Mouse (Mus musculus) neural tube, embryonic 12.5 days (tissue): ENCODE results near the gene Sgca. TPM values are rescaled to one million over a fixed set of nuclear protein-coding genes. Genes with fewer than 3 reads are reported as not detected.

ENCODE experiments used
- ATAC-seq: fragments of 200-750 bp; cut with Nextera tagmentation; 2 replicates; pipeline ENCODE4 v1.8.0; 2017; ENCODE audit warnings: low read depth, mild to moderate bottlenecking, moderate TSS enrichment, moderate library complexity; ENCODE audit not compliant: low FRiP score
- H3K27ac ChIP-seq: fragments of 300-500 bp; sonication (generic); 2 replicates; pipeline ENCODE4 v1.5.1; 2016
- H3K27me3 ChIP-seq: fragments of 300-500 bp; sonication (generic); replicated peaks from 2 replicates; pipeline ENCODE4 v1.6.1; 2016; ENCODE audit warnings: mild to moderate bottlenecking
- H3K36me3 ChIP-seq: fragments of 300-500 bp; sonication (generic); 2 replicates; pipeline ENCODE4 v1.6.1; 2016; ENCODE audit warnings: mild to moderate bottlenecking
- H3K4me1 ChIP-seq: fragments of 300-500 bp; sonication (generic); 2 replicates; pipeline ENCODE4 v1.6.1; 2016
- H3K4me2 ChIP-seq: fragments of 300-500 bp; sonication (generic); replicated peaks from 2 replicates; pipeline ENCODE4 v1.6.1; 2016; ENCODE audit warnings: mild to moderate bottlenecking
- H3K4me3 ChIP-seq: fragments of 300-500 bp; sonication (generic); 2 replicates; pipeline ENCODE4 v1.5.1; 2016
- H3K9ac ChIP-seq: fragments of 300-500 bp; sonication (generic); 2 replicates; pipeline ENCODE4 v1.6.1; 2016; ENCODE audit warnings: mild to moderate bottlenecking
- H3K9me3 ChIP-seq: fragments of 300-500 bp; sonication (generic); 2 replicates; pipeline ENCODE4 v1.6.1; 2016; ENCODE audit warnings: mild to moderate bottlenecking
- WGBS: fragments of 180-500 bp; shearing (Covaris S2); methylation state at CpG from one replicate; pipeline ENCODE4 v1.1.7; 2016; 5-methylcytosine and 5-hydroxymethylcytosine counted together
- polyA plus RNA-seq: library from polyadenylated mRNA; unstranded; fragments of >200 nt; fragmentation: Nextera tagmentation; extraction: Ambion mirVana; gene quantifications from 2 replicates; pipeline ENCODE4 v1.2.1, GENCODE M21; 2016

The Sgca gene
- polyA plus RNA-seq, 1 experiment from 2014 or later, result 0.90 TPM

DNA sequence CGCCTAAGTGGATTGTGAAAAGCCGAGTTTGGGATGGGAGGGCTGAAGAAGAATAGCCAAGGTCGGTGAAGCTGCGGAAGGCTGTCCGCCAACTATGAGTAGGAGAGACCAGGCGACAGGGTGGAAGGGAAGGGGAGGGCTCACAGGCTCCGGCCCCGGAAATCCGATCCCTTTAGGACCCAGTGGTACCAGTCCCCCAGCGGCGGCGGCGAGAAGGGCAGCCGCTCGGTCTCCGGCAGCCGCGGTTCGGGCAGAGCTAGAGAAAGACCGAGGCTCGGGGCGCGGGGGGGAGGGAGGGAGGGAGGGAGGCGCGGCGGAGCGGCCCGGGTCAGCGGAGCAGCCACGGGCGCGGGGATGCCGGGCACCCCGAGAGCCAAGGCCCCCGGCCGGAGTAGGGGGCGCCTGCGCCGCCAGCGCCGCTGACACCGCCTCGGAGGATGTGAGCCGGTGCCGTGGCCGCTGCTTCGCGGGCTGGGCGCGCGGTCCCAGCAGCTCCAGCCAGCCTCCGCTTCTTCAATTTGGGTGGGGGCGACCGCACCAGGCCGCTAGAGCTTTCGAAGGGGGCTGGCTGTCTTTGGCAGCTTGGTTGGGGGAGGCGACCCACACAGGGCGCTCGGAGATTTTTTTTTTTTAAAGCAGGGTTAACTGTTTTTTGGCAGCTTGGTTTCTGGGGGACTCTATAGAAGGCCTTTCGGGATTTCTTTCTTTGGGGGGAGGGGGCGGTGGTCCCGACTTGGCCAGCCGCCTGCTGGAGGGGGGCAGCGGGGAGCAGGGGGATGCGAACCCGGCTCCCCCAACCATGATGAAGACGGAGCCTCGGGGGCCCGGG, 14.8 kb upstream of the Sgca start, which contains the start of gene Ppp1r9b:
TSS of gene Ppp1r9b (plus strand) at position 287 of the 829 bp plus-strand sequence.
- H3K36me3 ChIP-seq, result peaks cover 8% of the 10 kb centered on the region
- H3K27ac ChIP-seq, result peak within 1 kb of the TSS; percentile 86
- H3K4me1 ChIP-seq, result peaks cover 58% of the 10 kb centered on the region
- H3K4me3 ChIP-seq, result peak within 1 kb of the TSS; percentile 93
- peak within 1 kb of the TSS; percentile 88 for H3K4me2 ChIP-seq
- H3K9ac ChIP-seq, result peak within 1 kb of the TSS; percentile 97
- under 1% methylated on average over 57 of the region's 69 CpGs for WGBS
- no peaks in the 10 kb centered on the region for H3K27me3 ChIP-seq
- peak; percentile 79 for ATAC-seq
- H3K9me3 ChIP-seq, result no peaks in the 10 kb centered on the region

DNA sequence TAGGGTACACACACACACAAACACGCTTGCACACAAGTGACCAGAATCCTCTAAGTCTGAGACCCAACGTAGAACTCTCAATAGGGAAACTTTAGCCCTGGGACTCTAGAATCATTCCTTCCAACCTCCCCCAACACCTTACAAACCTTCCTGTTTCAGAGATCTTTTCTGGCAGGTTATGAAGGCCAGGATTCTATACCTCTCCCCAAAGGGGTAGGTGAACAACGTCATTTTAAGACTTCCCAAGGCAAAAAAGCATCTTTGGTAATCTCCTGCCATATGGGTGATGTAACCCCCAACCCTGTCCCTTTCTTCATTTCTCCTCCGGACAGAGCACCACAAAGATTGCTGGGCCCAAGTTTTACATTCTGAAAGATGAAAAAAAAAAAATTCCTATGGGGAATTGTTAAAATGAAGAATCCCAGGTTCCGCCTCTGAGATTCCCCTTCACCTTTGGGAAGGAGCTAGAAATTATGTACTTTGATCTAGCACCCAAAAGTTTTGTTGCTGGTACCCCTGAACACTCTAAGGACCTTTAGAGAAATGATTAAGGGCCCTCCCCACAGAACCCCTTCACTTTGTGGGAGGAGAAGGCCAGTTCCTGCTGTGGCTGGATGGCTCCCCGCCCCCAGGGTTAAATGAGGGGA, 14.1 kb upstream of the Sgca start:
- Histone ChIP-seq H3K9me3 (no peaks in the 10 kb centered on the region), H3K9ac (peak overlapping the region; percentile 97; the same call in 1 of the 2 replicates), H3K27ac (0 out of 2 replicates have a peak overlapping the region, but pooled peaks have one; percentile 33), H3K36me3 (peaks cover 4% of the 10 kb centered on the region; the same call in 1 of the 2 replicates), H3K27me3 (no peaks in the 10 kb centered on the region), H3K4me2 (peak overlapping the region; percentile 88), H3K4me1 (peaks cover 50% of the 10 kb centered on the region), H3K4me3 (peak overlapping the region; percentile 93)
- no peak for ATAC-seq
- WGBS, result 47% methylated on average over 6 of the region's 6 CpGs

DNA sequence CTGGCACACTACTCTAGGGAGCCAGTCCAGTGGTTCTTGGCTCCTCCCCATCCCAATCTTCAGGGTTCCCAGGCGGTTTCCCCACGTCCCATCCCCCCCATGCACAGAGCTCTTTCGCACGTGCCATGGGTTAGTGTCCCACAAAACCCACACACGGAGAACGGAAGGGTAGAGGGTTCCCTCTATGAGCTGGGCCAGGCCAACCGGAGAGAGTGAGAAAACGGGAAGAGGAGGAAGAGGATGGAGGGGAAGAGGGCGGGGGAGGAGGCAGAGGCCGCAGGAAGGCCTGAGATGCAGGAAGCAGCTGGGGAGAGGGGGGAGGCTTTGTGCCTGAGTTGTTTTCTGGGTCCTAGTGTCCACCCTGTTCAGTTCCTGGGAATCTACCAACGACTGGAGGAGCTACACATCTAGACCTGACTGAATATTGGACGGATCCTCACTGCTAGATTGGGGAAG, 13.5 kb upstream of the Sgca start:
- Histone ChIP-seq H3K27ac (peak overlapping the region; percentile 33), H3K4me2 (peak overlapping the region; percentile 88), H3K9me3 (no peaks in the 10 kb centered on the region), H3K9ac (peak overlapping the region; percentile 62), H3K4me3 (peak overlapping the region; percentile 41), H3K4me1 (peaks cover 44% of the 10 kb centered on the region), H3K27me3 (no peaks in the 10 kb centered on the region), H3K36me3 (peaks cover 2% of the 10 kb centered on the region; the same call in 1 of the 2 replicates)
- ATAC-seq, result peak; percentile 60
- under 1% methylated on average over 12 of the region's 12 CpGs for WGBS

DNA sequence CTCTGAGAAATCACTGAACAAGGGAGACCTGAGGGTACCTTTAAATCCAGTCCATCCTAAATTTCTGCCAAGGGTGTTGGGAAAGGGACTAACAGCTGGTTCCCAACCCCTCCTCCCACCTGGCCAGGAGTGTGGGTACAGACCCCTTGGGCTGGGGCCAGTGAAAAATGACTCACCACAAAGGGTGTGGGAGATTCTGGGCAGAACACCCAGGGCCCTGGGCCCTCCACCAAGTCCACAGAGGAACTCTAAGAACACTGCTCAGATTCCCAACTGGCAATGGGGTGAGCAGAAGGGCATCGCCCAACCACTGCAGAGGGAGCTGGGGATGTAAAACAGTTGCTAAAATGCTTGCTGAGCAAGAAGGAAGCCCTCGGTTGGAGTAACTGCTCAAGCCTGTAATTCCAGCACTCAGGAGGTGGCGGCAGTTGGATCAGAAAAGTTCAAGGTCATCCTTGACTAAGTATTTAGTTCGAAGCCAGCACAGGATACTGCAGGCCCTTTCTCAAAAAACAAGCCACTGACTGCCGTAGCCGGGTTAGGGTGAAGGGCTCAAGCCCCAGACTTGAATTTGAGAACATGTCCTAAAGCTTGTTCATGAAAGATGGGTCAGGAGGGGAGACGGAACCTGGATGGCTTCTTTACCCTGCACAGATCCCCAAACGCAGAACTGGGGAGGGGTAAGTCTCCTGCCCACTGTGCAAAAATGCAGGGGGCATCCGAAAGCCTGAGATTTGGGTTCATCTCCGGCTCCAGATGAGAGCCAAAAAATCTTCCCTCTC, 12.8 kb upstream of the Sgca start:
- Histone ChIP-seq H3K4me1 (peaks cover 38% of the 10 kb centered on the region), H3K27ac (peak overlapping the region; percentile 33), H3K27me3 (no peaks in the 10 kb centered on the region), H3K9me3 (no peaks in the 10 kb centered on the region), H3K36me3 (no peaks in the 10 kb centered on the region), H3K9ac (peak overlapping the region; percentile 62), H3K4me3 (peak overlapping the region; percentile 41), H3K4me2 (peak overlapping the region; percentile 88)
- WGBS, result 25% methylated on average over 10 of the region's 10 CpGs
- no peak for ATAC-seq

DNA sequence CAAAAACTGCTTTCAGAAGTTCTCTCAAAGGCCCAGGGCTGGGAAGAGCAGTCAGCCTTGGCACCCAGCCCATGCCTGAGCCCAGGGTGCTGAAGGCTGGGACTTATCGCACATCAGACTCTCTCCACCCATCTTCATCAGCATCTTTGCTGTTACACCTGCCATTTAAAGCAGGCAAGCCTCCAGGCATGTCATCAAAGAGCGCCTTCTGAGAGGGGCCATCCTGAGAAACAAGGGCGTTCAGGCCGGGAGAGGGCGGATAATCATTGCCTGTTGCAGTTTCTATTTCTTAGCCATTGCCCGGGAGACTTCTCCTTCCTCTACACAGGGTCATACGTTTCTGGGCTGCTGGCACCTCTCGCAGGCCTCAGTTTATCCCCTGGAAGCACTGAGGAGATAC, 11.7 kb upstream of the Sgca start:
- no peak overlapping the region for H3K27ac ChIP-seq
- no peaks in the 10 kb centered on the region for H3K36me3 ChIP-seq
- 83% methylated on average over 8 of the region's 8 CpGs for WGBS
- H3K9me3 ChIP-seq, result no peaks in the 10 kb centered on the region
- H3K4me3 ChIP-seq, result no peak overlapping the region
- ATAC-seq, result no peak
- peak overlapping the region; percentile 21; the same call in 1 of the 2 replicates for H3K9ac ChIP-seq
- no peaks in the 10 kb centered on the region for H3K27me3 ChIP-seq
- no peak overlapping the region for H3K4me2 ChIP-seq
- H3K4me1 ChIP-seq, result peaks cover 27% of the 10 kb centered on the region

DNA sequence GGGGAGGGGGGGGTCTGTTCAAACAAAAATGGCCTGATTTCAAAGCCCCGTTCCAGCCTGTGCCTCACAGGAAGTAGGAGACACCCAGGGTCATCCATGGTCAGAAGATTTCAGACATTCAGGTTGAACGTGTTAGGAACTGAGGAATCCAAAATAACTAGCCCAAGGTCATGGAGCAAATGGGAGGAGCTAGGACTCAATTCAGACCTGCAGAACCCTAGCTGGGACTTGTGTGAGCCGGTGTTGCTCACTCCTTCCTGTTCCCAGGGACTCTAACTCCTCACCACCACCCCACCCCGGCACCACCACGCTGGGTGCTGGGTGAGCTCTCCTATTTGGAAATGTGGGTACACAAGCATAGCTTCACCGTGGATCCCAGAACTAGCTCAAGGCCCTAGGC, 11.2 kb upstream of the Sgca start:
- no peak for ATAC-seq
- H3K4me2 ChIP-seq, result no peak overlapping the region
- no peaks in the 10 kb centered on the region for H3K27me3 ChIP-seq
- H3K9ac ChIP-seq, result peak overlapping the region; percentile 21; the same call in 1 of the 2 replicates
- 68% methylated on average over 6 of the region's 6 CpGs for WGBS
- H3K4me3 ChIP-seq, result no peak overlapping the region
- H3K36me3 ChIP-seq, result no peaks in the 10 kb centered on the region
- no peaks in the 10 kb centered on the region for H3K9me3 ChIP-seq
- H3K4me1 ChIP-seq, result peaks cover 21% of the 10 kb centered on the region
- no peak overlapping the region for H3K27ac ChIP-seq

DNA sequence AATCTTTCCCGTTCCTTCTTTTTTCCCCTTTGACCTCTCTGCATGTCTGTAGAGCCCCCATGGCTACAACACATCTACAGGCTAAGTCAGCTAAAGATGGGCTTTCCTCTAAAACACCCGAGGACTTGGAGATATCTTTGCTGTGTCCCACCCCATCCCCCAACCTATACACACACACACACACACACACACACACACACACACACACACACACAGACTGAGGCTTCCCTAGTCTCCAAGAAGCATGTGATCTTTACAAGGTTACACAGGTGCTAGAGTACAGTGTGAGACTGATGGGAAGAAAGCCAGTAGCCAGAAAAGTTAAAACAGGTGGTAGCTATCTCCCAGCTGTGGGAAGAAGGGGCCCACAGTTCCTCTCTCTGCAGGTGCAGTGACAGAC, 10.3 kb upstream of the Sgca start:
- Histone ChIP-seq H3K9me3 (no peaks in the 10 kb centered on the region), H3K9ac (no peak overlapping the region), H3K4me2 (no peak overlapping the region), H3K4me3 (no peak overlapping the region), H3K27ac (no peak overlapping the region), H3K36me3 (no peaks in the 10 kb centered on the region), H3K4me1 (peaks cover 19% of the 10 kb centered on the region), H3K27me3 (no peaks in the 10 kb centered on the region)
- 65% methylated on average over 2 of the region's 2 CpGs for WGBS
- no peak for ATAC-seq

DNA sequence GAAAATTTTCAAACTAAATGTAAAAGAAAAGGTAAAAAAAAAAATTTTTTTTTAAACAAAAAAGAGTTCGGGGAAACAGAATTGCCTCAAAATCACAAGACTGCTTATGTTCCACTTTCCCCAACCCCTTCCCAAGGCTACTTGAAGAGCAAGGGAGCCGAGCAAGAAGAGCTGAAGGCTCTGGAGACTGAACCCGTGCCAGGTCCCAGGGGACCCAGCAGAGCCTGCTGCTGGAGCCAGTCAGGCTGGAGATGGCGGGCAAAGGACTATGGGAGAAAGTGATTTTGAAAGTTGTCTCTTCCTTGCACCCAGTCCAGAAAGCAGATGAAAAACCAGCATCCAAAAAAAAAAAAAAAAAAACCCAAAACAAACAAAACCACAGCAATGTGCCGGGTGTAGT, 9.7 kb upstream of the Sgca start:
- 79% methylated on average over 5 of the region's 5 CpGs for WGBS
- Histone ChIP-seq H3K27me3 (no peaks in the 10 kb centered on the region), H3K4me2 (no peak overlapping the region), H3K4me3 (no peak overlapping the region), H3K9me3 (no peaks in the 10 kb centered on the region), H3K9ac (no peak overlapping the region), H3K36me3 (no peaks in the 10 kb centered on the region), H3K27ac (no peak overlapping the region), H3K4me1 (peaks cover 19% of the 10 kb centered on the region)
- no peak for ATAC-seq

DNA sequence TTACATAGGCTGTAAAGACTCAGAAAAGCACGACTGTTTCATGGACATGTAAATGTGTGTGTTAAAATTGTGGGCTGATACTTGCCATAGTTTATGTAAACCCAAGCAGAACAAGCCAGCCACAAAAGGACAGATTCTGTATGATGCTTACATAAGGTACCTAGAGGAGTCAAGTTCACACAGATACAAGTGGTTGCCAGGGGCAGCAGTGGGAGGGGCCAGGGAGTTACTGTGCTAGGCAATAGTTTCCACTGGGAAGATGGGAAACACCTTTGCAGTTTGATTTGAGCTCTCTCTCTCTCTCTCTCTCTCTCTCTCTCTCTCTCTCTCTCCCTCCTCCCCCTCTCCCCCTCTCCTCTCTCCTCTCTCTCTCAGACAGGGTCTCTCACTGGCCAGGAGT, 9.0 kb upstream of the Sgca start:
- Histone ChIP-seq H3K9me3 (no peaks in the 10 kb centered on the region), H3K4me3 (no peak overlapping the region), H3K4me2 (no peak overlapping the region), H3K9ac (no peak overlapping the region), H3K4me1 (peaks cover 15% of the 10 kb centered on the region), H3K27ac (no peak overlapping the region), H3K27me3 (no peaks in the 10 kb centered on the region), H3K36me3 (no peaks in the 10 kb centered on the region)
- no peak for ATAC-seq
- WGBS, result 40% methylated on average over 1 of the region's 1 CpGs

DNA sequence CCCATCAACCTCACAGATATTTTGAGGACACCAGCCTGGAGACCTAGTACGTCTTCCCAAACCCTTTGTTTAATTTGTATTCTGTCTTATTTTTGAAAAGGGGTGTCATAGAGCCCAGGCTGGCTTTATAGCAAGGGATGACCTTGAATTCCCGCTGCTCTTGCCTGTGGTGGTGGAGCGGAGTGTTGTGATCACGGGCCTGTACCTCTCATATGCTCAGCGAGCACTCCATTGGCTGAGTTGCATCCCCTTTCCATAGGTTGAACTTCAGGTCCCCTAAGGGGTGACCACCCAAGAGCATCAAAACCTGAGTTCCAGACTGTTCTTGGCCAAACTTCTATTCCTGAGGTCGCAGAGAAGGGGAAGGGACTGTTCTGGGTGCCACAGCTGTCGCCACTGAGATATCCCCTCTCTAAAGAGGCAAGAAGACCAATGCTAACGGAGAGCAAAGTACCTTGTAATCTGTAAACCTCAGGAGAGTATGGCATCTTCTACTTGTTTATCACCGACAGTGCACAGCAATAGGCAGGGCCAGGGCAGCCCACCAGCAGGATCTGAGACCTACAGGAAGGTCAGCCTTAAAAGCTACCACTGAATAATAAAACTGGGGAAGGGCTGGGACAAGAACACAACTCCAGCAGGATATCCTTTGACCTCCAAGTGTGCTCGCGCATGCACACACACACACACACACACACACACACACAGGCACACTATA, 3.5 kb upstream of the Sgca start:
- peak overlapping the region; percentile 7; the same call in 1 of the 2 replicates for H3K4me3 ChIP-seq
- H3K27ac ChIP-seq, result peak overlapping the region; percentile 26; the same call in 1 of the 2 replicates
- no peak overlapping the region for H3K9ac ChIP-seq
- H3K27me3 ChIP-seq, result no peaks in the 10 kb centered on the region
- WGBS, result 84% methylated on average over 11 of the region's 11 CpGs
- 0 out of 2 replicates have a peak, but pooled peaks have one; percentile 17 for ATAC-seq
- H3K4me1 ChIP-seq, result peaks cover 4% of the 10 kb centered on the region; the same call in 1 of the 2 replicates
- H3K9me3 ChIP-seq, result no peaks in the 10 kb centered on the region
- H3K4me2 ChIP-seq, result peak overlapping the region; percentile 51
- no peaks in the 10 kb centered on the region for H3K36me3 ChIP-seq

DNA sequence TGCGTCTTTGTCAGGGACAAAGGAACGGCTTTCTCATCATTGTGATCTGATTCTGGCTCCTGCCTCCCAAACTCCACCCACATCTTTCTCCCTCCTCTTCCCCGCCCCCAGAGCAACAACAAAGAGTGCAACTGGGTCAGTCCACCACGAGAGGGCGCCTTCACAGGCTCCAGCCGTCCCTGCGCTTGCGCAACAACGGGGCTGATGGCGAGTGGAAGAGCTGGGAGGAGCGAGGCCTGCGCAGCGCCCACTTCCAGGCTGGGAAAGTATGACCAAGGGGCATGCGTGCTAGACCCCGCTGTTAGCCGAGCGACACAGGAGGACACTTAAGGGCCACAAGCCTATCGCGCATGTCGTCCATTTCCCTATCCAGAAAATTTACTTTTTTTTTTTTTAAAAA, 2.8 kb upstream of the Sgca start:
- Histone ChIP-seq H3K27me3 (no peaks in the 10 kb centered on the region), H3K9ac (0 out of 2 replicates have a peak overlapping the region, but pooled peaks have one; percentile 0), H3K4me2 (peak overlapping the region; percentile 51), H3K9me3 (no peaks in the 10 kb centered on the region), H3K27ac (peak overlapping the region; percentile 9; the same call in 1 of the 2 replicates), H3K4me1 (peaks cover 4% of the 10 kb centered on the region; the same call in 1 of the 2 replicates), H3K4me3 (peak overlapping the region; percentile 7; the same call in 1 of the 2 replicates), H3K36me3 (no peaks in the 10 kb centered on the region)
- WGBS, result under 1% methylated on average over 20 of the region's 20 CpGs
- peak; percentile 93 for ATAC-seq
